Mouse (Mus musculus): ENCODE data around the gene Psmd12.

The Psmd12 gene

DNA sequence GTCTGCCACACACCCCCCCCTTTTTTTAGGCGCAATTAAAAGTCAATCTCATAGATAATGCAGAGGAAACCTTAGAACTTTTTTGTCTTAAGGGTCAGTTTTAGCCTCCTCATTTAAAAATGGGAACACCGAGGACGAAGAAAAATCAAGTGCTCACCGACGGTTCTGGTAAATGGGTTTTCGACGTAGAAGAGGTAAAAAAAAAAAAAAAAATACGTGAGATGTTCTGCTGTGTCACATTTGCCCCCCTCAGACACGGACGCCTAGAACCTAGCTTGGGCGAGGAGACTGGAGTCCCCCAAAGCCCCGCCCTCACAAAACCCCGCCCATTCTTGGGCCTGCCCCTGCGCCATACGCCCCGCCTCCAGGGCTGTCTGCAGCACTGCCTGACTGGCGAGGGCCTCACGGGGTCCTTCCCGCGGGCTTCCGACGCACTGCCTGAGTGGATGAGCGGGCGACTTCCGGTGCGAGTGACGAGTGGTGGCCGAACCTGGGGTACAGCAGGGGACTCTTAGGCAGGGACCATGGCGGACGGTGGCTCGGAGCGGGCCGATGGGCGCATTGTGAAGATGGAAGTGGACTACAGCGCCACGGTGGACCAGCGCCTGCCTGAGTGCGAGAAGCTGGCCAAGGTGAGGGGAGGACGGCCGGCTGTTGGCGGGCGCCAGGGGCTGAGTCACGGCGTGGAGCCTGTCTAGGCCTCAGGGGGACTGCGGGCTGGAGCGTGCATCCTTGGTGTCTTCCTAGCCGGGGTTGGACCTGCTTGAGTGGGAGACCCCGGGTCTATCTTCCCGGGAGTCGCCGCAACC, at the start of gene Psmd12:
Gene Psmd12, plus strand, starts transcription at position 432 of the 809 bp plus-strand sequence.
- no peaks in the 10 kb centered on the region for H3K9me3 ChIP-seq (ENCODE audit: low read length)
- peaks cover 54% of the 10 kb centered on the region for H3K4me1 ChIP-seq (replicated peaks; ENCODE audit: low read depth, low read length)
- TF ChIP-seq NANOG (IDR thresholded peaks at IDR 0.05; ENCODE audit: borderline replicate concordance, low read length) (no peak), CTCF (conservative IDR thresholded peaks at IDR 0.05; ENCODE audit: low read length) (no peak), POU5F1 (IDR thresholded peaks at IDR 0.05; ENCODE audit: borderline replicate concordance, low read length) (no peak)
- peaks cover 21% of the 10 kb centered on the region for H3K36me3 ChIP-seq (ENCODE audit: insufficient read depth, low read length)
- no peaks in the 10 kb centered on the region for H3K27me3 ChIP-seq (ENCODE audit: insufficient read depth, low read length)
- H3K4me3 ChIP-seq (replicated peaks; ENCODE audit: low read length) = peak within 1 kb of the TSS; percentile 99

DNA sequence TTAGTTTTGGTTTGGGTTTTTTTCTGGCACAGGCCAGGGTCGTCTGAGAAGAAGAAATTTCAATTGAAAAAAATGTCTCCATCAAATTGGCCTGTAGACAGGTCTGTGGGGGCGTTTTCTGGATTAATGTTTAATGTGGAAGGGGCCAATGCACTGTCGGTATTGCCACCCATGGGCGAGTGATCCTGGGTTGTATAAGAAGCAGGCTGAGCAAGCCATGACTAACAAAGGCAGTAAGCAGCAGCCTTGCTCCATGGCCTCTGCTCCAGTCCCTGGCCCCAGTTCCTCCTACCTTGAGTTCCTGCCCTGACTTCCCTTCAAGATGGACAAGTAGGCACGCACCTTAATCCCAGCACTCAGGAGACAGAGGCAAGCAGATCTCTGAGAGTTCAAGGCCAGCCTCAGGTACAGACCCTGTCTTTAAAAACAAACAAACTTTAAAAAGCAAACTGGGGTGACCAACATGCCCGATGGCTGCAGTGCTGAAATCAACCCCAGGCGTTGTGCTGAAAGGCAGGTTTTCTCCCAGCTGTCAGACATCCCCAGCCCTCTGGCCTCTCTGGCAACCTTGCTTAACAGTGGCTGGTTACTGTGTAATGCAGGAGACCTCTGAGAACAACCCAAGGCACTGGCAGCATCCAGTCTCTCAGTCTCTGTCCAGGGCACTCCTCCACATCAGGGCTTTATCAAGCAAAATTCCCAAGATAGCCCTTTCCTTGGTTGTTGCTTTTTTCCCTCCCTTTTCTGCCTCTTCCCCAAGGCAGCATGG, 47.9 kb upstream of the Psmd12 start:
- Histone ChIP-seq H3K27me3 (ENCODE audit: insufficient read depth, low read length) (no peaks in the 10 kb centered on the region), H3K4me3 (replicated peaks; ENCODE audit: low read length) (peak overlapping the region; percentile 52), H3K9me3 (ENCODE audit: low read length) (no peaks in the 10 kb centered on the region), H3K4me1 (replicated peaks; ENCODE audit: low read depth, low read length) (peaks cover 94% of the 10 kb centered on the region), H3K36me3 (ENCODE audit: insufficient read depth, low read length) (peaks cover 18% of the 10 kb centered on the region; the same call in 1 of the 2 replicates)
- TF ChIP-seq POU5F1 (IDR thresholded peaks at IDR 0.05; ENCODE audit: borderline replicate concordance, low read length) (no peak), NANOG (IDR thresholded peaks at IDR 0.05; ENCODE audit: borderline replicate concordance, low read length) (no peak), CTCF (conservative IDR thresholded peaks at IDR 0.05; ENCODE audit: low read length) (no peak)

DNA sequence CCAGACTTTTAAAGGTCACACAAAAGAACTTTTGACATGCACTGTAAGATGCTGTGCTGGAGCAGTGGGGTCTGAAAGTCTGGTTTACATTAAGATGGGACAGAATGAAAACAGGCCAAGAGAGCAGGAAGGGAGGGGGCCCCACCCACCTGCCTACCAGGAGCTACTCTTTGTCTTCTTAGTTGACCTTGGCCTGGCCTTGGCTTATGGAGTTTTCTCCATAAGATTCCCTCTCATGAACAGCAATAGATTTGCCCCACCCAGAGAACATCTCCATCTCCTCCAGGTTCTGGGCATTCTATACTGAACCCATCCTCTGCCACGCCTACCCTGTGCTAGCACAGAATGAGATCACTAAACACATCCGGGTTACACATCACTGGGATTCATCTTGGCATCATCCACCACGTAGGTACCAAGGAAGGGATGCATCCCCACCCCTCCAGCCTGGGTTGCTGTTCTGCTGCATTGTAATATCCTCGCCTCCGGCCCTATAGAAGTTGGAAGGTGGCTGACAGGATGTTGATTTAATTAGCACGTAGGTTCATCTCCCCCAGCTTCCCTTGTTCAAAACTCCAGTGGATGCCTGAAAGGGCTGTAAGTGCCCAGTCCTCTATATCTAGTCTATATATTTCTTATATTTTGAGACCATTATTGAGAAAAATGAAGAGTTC, 43.4 kb upstream of the Psmd12 start:
- no peaks in the 10 kb centered on the region for H3K9me3 ChIP-seq (ENCODE audit: low read length)
- H3K36me3 ChIP-seq (ENCODE audit: insufficient read depth, low read length) = peaks cover 6% of the 10 kb centered on the region; the same call in 1 of the 2 replicates
- H3K4me1 ChIP-seq (replicated peaks; ENCODE audit: low read depth, low read length) = peaks cover 92% of the 10 kb centered on the region
- H3K27me3 ChIP-seq (ENCODE audit: insufficient read depth, low read length) = no peaks in the 10 kb centered on the region
- H3K4me3 ChIP-seq (replicated peaks; ENCODE audit: low read length) = peak overlapping the region; percentile 67
- TF ChIP-seq NANOG (IDR thresholded peaks at IDR 0.05; ENCODE audit: borderline replicate concordance, low read length) (0 out of 2 replicates have a peak, but pooled peaks have one; percentile 13), CTCF (conservative IDR thresholded peaks at IDR 0.05; ENCODE audit: low read length) (no peak)

DNA sequence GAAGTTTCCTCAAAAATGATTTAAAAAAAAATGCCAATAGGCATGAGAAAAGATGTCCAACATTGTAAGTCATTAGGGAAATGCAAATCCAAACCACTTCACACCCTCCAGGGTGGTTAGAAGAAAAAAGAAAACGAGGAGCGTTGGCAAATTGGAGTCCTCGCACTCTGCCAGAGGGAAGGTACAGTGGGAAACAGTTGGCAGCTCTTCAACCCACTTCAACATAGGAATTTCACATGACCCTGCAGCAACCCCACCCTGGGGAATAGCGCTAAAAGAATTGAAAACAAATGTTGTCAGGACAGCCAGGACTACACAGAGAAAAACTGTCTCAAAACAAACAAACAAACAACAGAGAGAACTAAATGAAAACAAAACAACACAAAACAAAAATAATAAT, 41.6 kb upstream of the Psmd12 start:
- H3K9me3 ChIP-seq (ENCODE audit: low read length) = no peaks in the 10 kb centered on the region
- peaks cover 90% of the 10 kb centered on the region for H3K4me1 ChIP-seq (replicated peaks; ENCODE audit: low read depth, low read length)
- no peak overlapping the region for H3K4me3 ChIP-seq (replicated peaks; ENCODE audit: low read length)
- no peaks in the 10 kb centered on the region for H3K27me3 ChIP-seq (ENCODE audit: insufficient read depth, low read length)
- peaks cover 9% of the 10 kb centered on the region for H3K36me3 ChIP-seq (ENCODE audit: insufficient read depth, low read length)
- TF ChIP-seq CTCF (conservative IDR thresholded peaks at IDR 0.05; ENCODE audit: low read length) (no peak), NANOG (IDR thresholded peaks at IDR 0.05; ENCODE audit: borderline replicate concordance, low read length) (no peak), POU5F1 (IDR thresholded peaks at IDR 0.05; ENCODE audit: borderline replicate concordance, low read length) (no peak)

DNA sequence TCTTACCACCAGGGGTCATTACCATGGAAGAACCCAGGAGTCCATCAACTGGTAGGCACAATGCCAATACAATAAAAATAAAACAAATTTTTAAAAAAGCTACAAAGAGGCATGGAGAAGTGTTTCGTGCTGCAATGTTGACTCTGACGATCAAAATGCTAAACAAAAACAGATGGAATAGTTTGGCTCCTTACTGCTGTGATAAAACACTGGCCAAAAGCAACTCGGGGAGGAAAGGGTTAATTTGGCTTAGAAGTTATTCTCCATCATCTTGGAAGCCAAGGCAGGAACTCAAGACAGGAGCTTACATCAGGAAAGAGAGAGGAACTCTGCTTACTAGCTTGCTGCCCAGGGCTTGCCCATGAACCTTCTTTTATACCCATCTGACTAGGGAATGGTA, 41.1 kb upstream of the Psmd12 start:
- Histone ChIP-seq H3K4me3 (replicated peaks; ENCODE audit: low read length) (no peak overlapping the region), H3K27me3 (ENCODE audit: insufficient read depth, low read length) (no peaks in the 10 kb centered on the region), H3K36me3 (ENCODE audit: insufficient read depth, low read length) (peaks cover 11% of the 10 kb centered on the region), H3K4me1 (replicated peaks; ENCODE audit: low read depth, low read length) (peaks cover 90% of the 10 kb centered on the region), H3K9me3 (ENCODE audit: low read length) (no peaks in the 10 kb centered on the region)
- TF ChIP-seq POU5F1 (IDR thresholded peaks at IDR 0.05; ENCODE audit: borderline replicate concordance, low read length) = no peak

DNA sequence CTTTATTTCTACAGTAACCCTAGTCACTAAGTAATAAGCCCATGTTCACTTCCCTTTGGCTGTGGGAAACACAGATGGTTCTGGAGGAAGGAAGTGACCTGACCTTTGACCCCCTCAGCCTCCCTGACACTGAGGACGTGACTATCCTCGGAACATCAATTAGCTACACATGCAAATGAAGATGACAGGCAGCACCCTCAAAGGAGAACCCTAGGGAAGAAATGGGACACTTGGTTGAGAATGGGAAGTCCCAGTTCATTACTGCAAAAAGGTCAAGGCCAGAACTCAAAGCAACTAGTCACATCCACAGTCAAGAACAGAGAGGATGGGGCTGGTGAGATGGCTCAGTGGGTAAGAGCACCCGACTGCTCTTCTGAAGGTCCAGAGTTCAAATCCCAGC, 38.2 kb upstream of the Psmd12 start:
- peaks cover 10% of the 10 kb centered on the region for H3K36me3 ChIP-seq (ENCODE audit: insufficient read depth, low read length)
- H3K4me3 ChIP-seq (replicated peaks; ENCODE audit: low read length) = no peak overlapping the region
- TF ChIP-seq POU5F1 (IDR thresholded peaks at IDR 0.05; ENCODE audit: borderline replicate concordance, low read length) (no peak), NANOG (IDR thresholded peaks at IDR 0.05; ENCODE audit: borderline replicate concordance, low read length) (peak; percentile 58; the same call in 1 of the 2 replicates)
- no peaks in the 10 kb centered on the region for H3K27me3 ChIP-seq (ENCODE audit: insufficient read depth, low read length)
- no peaks in the 10 kb centered on the region for H3K9me3 ChIP-seq (ENCODE audit: low read length)
- peaks cover 95% of the 10 kb centered on the region for H3K4me1 ChIP-seq (replicated peaks; ENCODE audit: low read depth, low read length)

DNA sequence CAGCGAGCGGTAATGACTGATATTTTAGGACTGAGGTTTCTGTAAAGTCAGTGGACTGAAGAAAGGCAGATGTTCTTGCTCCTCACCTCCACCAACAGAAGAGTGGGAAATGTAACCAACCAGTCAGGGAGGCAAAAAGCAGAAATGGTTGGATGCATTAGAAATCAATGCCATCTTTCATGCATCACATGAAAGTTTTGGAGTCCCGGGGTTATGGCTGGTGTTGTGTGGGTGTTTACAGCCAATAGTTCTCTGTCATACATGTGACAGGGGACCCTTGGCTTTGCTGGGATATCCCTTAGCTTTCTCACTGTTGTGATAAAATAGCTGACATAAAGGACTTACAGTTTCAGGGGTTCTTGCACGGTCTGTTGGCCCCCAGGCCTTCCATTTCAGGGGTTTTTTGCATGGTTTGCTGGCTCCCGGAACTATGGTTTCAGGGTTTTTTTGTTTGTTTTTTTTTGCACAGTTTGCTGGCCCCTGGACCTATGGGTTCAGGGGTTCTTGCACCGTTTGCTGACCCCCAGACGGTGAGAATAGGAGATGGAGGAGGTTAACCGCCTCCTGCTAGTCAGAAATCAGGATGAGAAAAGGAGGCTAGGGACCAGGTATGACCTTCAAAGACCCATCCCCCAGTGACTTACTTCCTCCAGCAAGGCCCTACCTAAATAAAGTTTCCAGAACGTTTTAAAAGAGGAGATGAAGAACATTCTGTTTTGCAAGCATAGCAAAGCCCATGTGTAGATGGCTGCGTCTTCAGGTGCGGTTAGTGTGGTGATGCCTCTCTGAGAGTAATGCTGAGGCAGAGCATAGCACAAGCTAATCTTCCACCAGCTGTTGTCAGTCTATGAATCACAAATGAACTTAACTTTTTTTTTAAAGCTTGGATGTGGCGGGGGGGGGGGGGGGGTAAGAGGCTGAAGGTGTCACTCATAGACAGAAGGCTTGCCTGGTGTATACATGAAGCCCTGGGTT, 35.9 kb upstream of the Psmd12 start:
- Histone ChIP-seq H3K27me3 (ENCODE audit: insufficient read depth, low read length) (no peaks in the 10 kb centered on the region), H3K4me3 (replicated peaks; ENCODE audit: low read length) (peak overlapping the region; percentile 27; the same call in 1 of the 2 replicates), H3K4me1 (replicated peaks; ENCODE audit: low read depth, low read length) (peaks cover 92% of the 10 kb centered on the region), H3K36me3 (ENCODE audit: insufficient read depth, low read length) (peaks cover 10% of the 10 kb centered on the region), H3K9me3 (ENCODE audit: low read length) (no peaks in the 10 kb centered on the region)
- TF ChIP-seq CTCF (conservative IDR thresholded peaks at IDR 0.05; ENCODE audit: low read length) (no peak), NANOG (IDR thresholded peaks at IDR 0.05; ENCODE audit: borderline replicate concordance, low read length) (no peak), POU5F1 (IDR thresholded peaks at IDR 0.05; ENCODE audit: borderline replicate concordance, low read length) (no peak)

Measured in E14TG2a.4 (cell line).